16 mouse cellular contexts compared by ENCODE assay signal in genomic region chr9:123815444-123815843, GRCm38 (mm10). TPM values are rescaled to one million over a fixed set of nuclear protein-coding genes. Genes with fewer than 3 reads are reported as not detected.
DNase-seq lines count a peak whose midpoint lies in the region; ATAC-seq and TF ChIP-seq lines count a peak whose summit lies in the region.
"Had no signal": no experiment of that assay in that cellular context is flagged by ENCODE, and none has a peak within 500 bp of the region (broad histone marks: within the 10 kb centered on the region; RNA-seq: fewer than 3 reads in every experiment).

No protein-coding gene starts in this region.

- no peaks in the 10 kb centered on the region for H3K27me3 ChIP-seq in heart, adult 2 months (ENCODE audit: control insufficient read depth, insufficient read depth, low read length)
- H3K27me3 ChIP-seq in intestine, postnatal 0 days (replicated peaks; ENCODE audit: control insufficient read depth, insufficient read depth, low read length): no peaks in the 10 kb centered on the region
- H3K27me3 ChIP-seq: heart, embryonic 13.5 days; limb, embryonic 15.5 days had no signal

- TF ChIP-seq EP300 in heart, adult 2 months (IDR thresholded peaks at IDR 0.05; ENCODE audit: insufficient read depth, low read depth, low read length): no peak

- H3K4me1 ChIP-seq in heart, adult 2 months (ENCODE audit: control insufficient read depth, insufficient read depth, low read length): peaks cover 7% of the 10 kb centered on the region
- no peaks in the 10 kb centered on the region for H3K4me1 ChIP-seq in intestine, postnatal 0 days (replicated peaks; ENCODE audit: control insufficient read depth, insufficient read depth, low read length)
- H3K4me1 ChIP-seq: limb, embryonic 15.5 days had no signal

- TF ChIP-seq POLR2A in heart, adult 2 months (IDR thresholded peaks at IDR 0.05; ENCODE audit: insufficient read depth, low read depth, low read length): no peak

- WGBS in heart, adult 2 months: 53% methylated on average over 3 of the region's 3 CpGs
- 85% methylated on average over 3 of the region's 3 CpGs for WGBS in intestine, postnatal 0 days

- no peak for DNase-seq in heart, adult 2 months
- no peak for DNase-seq in heart, postnatal 25 days (ENCODE audit: low spot score)
- peak; percentile 26 for DNase-seq in A20 (ENCODE audit: low read depth, low spot score)
- DNase-seq in brain, adult 2 months (ENCODE audit: low read depth, low spot score): peak; percentile 17
- peak; percentile 5 to 12 for DNase-seq in monocyte, adult 2 months (ENCODE audit: low read depth in 1 of 2, low spot score in 2 of 2)
- no peak for DNase-seq in frontal cortex, postnatal 25 days (ENCODE audit: low spot score in 2 of 2)
- DNase-seq: gastrocnemius, postnatal 14 days; lung, embryonic 14.5 days; right cerebral cortex, postnatal 25 days had no signal

- no peak for ATAC-seq in intestine, postnatal 0 days

- no peaks in the 10 kb centered on the region for H3K9me3 ChIP-seq in intestine, postnatal 0 days (ENCODE audit: control insufficient read depth)
- H3K9me3 ChIP-seq: heart, embryonic 13.5 days; limb, embryonic 15.5 days had no signal

- intact Hi-C loops in heart, adult 2 months (cut with DNase I): no loop called here
- intact Hi-C loops in heart, postnatal 25 days (cut with DNase I): no loop called here

- peaks cover 54% of the 10 kb centered on the region for H3K36me3 ChIP-seq in heart, adult 2 months (ENCODE audit: control insufficient read depth, insufficient read depth, low read length)
- H3K36me3 ChIP-seq in intestine, postnatal 0 days (ENCODE audit: control insufficient read depth, insufficient read depth): peaks cover 88% of the 10 kb centered on the region

- H3K9ac ChIP-seq in heart, adult 2 months (ENCODE audit: low read depth, low read length): no peak overlapping the region
- no peak overlapping the region for H3K9ac ChIP-seq in intestine, postnatal 0 days (ENCODE audit: low read depth, low read length)
- H3K9ac ChIP-seq: heart, embryonic 13.5 days; limb, embryonic 15.5 days; lung, embryonic 14.5 days had no signal

- no peak overlapping the region for H3K4me2 ChIP-seq in intestine, postnatal 0 days (replicated peaks; ENCODE audit: low read depth)
- H3K4me2 ChIP-seq: heart, embryonic 13.5 days; limb, embryonic 15.5 days; lung, embryonic 14.5 days had no signal

- H3K79me2 ChIP-seq in heart, adult 2 months (replicated peaks; ENCODE audit: control insufficient read depth, insufficient read depth, low read length): no peaks in the 10 kb centered on the region

- no peak for TF ChIP-seq CTCF in heart, adult 2 months (IDR thresholded peaks at IDR 0.05)
- no peak for TF ChIP-seq CTCF in intestine, postnatal 0 days (IDR thresholded peaks at IDR 0.05; ENCODE audit: low read depth)

- no peak overlapping the region for H3K4me3 ChIP-seq in heart, adult 2 months
- no peak overlapping the region for H3K4me3 ChIP-seq in intestine, postnatal 0 days (ENCODE audit: low read depth, low read length)
- H3K4me3 ChIP-seq: heart, embryonic 13.5 days; limb, embryonic 15.5 days had no signal

- peak overlapping the region; percentile 4; the same call in 1 of the 2 replicates for H3K27ac ChIP-seq in heart, adult 2 months
- no peak overlapping the region for H3K27ac ChIP-seq in intestine, postnatal 0 days (ENCODE audit: low read depth, low read length)
- H3K27ac ChIP-seq: heart, embryonic 13.5 days; limb, embryonic 15.5 days had no signal

RNA-seq across cellular contexts. Expression of gene Cxcr6, which starts 9.2 kb away (rescaled TPM):
- total RNA-seq in heart, adult 2 months (2021): under 1 TPM in 1 of 2 experiments, not detected in 1; 0.16 TPM
- 0.15 and 0.37 TPM in 2 replicates for polyA plus RNA-seq in heart, adult 2 months (2012; rRNA removed)
- total RNA-seq in heart, postnatal 25 days (2021): under 1 TPM in 1 of 2 experiments, not detected in 1; 0.21 TPM
- polyA plus RNA-seq in intestine, postnatal 0 days (2015; fragmentation: Nextera tagmentation; extraction: Ambion mirVana): 0.90 and 1.3 TPM in 2 replicates
- total RNA-seq: adrenal gland, postnatal 4 days; layer of hippocampus, postnatal 25 days; left cerebral cortex, postnatal 25 days had no signal

RNA-seq across cellular contexts. Expression of gene Fyco1, which starts 36.3 kb away (rescaled TPM):
- 100 to 1,000 TPM; 251 to 262 TPM for total RNA-seq in heart, adult 2 months (2021)
- 55.5 and 101 TPM in 2 replicates for polyA plus RNA-seq in heart, adult 2 months (2012; rRNA removed)
- total RNA-seq in heart, postnatal 25 days (2021): 100 to 1,000 TPM; 262 to 274 TPM
- polyA plus RNA-seq in intestine, postnatal 0 days (2015; fragmentation: Nextera tagmentation; extraction: Ambion mirVana): 3.8 and 5.5 TPM in 2 replicates

RNA-seq across cellular contexts. Expression of gene Xcr1, which starts 46.4 kb away (rescaled TPM):
- total RNA-seq in heart, adult 2 months (2021): not detected
- polyA plus RNA-seq in heart, adult 2 months (2012; rRNA removed): 0.14 and 0.32 TPM in 2 replicates
- total RNA-seq in heart, postnatal 25 days (2021): not detected
- 0.05 TPM in 2 replicates for polyA plus RNA-seq in intestine, postnatal 0 days (2015; fragmentation: Nextera tagmentation; extraction: Ambion mirVana)
- total RNA-seq: gastrocnemius, postnatal 14 days; layer of hippocampus, postnatal 25 days; left cerebral cortex, postnatal 25 days had no signal
- polyA plus RNA-seq: heart, embryonic 13.5 days; kidney, embryonic 14.5 days; lung, embryonic 14.5 days had no signal

Comparison
In these comparisons a context has a peak if more than half of its experiments do, and no peak if none do; other contexts are left out.
1. DNase-seq: peak in A20 (single experiment), brain, adult 2 months (single experiment) and monocyte, adult 2 months (2 of 2); none in heart, adult 2 months (0 of 2), heart, postnatal 25 days (single experiment) and frontal cortex, postnatal 25 days (0 of 2).